Mouse (Mus musculus) regulatory T cell (primary cell): ENCODE data around the gene Il17d.

ENCODE experiments used
- in situ Hi-C: fragments of 300-600 bp; cut with MboI, MseI; formaldehyde crosslinking; loops from one replicate; pipeline ENCODE4 v1.15.1; 2025; ENCODE audit warnings: high pct_unique_total_duplicates

The Il17d gene

DNA sequence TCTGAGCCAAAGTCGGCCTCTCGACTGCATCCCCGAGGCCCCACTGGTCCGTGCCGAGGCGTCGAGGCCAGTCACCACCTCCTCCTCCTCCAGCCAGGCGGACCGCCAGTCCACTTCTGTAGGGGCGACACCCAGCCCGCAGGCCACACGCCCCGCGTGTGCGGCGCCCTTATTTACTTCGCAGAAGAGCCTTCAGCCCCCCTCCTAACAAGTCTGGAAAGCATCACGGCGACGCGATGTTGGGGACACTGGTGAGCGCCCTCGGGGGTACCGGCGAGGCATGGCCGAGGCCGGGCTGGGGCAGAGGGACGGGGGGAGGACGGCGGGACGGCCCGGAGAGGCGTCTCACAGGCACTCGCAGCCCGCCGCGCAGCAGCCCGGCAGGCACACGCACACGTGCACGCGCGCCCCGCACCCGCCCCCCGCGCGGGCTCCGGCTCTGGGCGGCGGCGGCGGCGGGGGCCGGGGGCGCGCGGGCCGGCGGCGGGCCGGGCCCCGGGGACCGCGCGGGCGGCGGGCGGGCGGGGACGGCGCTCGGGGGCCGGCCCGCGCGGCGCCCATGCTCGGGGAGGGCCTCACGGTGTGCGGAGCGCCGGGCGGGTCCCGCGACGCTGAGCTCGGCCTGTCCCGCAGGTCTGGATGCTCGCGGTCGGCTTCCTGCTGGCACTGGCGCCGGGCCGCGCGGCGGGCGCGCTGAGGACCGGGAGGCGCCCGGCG is at the start of gene Il17d:
Gene Il17d (plus strand): TSS at position 107 of the 717 bp plus-strand sequence.
- in situ Hi-C loops: no loop called here

DNA sequence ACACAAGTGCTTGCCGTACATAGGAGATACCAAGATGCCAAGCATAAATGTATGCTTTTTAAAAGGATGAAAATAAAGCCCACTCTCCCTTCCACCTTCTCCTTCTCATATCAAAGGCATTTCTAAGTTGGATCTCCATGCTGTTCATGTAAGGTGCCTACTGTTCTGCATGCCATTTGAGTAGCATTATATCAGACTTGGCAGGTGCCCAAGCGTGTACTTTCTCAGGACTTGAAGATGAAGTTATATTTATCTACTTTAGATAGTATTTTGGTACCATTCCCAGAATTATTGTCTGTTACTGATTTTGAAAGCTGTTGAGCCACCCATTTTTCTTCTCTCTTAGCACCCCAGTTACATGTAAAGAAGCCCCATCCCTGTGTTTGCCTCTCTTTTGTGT is 49.5 kb upstream of the Il17d start:
- in situ Hi-C loops: no loop called here

DNA sequence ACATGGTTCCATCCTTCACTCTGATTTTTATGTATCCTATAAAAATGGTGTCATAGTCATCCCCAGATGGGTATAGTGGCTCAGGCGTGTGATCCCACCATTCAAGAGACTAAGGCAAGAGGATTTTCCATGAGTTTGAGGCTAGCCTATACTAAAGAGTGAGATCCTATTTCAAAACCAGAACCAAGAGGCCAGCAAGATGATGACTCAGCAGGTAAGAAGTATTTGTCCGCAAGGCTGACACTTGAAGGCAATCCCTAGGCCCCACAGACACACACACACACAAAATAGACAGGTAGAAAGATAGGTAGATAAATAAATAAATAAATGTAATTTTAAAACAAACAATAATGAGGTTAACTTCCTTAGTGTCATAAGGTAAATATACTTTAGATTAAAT is 42.3 kb upstream of the Il17d start:
- in situ Hi-C loops: loop anchor here (10.0 kb wide), 1 partner anchor 1733 kb away; no protein-coding TSS in a partner anchor

DNA sequence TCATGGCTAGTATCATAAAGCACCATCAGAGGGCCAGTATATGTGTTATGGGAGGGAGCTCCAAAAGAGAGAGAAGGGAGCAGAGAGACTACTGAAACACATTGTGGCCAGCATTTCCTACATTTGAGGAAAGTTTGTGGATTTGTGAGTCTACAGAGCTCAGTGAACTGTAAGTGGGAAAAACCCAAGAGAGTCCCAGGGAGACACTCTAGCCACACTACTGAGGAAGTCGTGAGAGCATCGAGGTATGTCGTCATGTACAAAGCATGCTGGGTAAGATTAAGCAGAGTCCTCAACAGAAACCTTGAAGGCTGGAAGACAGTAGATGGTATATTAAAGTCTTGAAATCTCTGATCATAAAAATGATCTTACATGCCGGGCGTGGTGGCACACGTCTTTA is 40.4 kb upstream of the Il17d start:
- in situ Hi-C loops: loop anchor here (10.0 kb wide), 1 partner anchor 1731 kb away; no protein-coding TSS in a partner anchor

DNA sequence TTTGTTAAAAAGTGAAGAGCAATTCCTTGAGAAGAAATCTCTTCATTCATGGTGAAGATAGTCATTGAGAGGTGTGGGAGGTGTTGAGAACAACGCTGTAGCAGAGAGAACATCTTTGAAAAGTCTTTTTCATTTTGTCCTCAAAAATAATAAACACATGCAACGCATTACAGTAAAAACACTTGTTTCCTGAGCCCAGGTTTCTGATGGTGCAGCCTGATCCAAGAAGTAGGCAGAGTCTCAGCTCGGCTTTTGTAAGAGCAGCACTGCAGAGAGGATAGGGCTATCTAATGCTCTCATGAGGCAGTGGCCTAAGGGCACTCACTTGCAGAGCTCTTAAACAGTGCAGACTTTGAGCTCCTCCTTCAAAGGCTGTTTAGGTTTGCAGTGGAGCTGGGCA is 34.9 kb upstream of the Il17d start:
- in situ Hi-C loops: loop anchor here (10.0 kb wide), 1 partner anchor 1725 kb away; no protein-coding TSS in a partner anchor

DNA sequence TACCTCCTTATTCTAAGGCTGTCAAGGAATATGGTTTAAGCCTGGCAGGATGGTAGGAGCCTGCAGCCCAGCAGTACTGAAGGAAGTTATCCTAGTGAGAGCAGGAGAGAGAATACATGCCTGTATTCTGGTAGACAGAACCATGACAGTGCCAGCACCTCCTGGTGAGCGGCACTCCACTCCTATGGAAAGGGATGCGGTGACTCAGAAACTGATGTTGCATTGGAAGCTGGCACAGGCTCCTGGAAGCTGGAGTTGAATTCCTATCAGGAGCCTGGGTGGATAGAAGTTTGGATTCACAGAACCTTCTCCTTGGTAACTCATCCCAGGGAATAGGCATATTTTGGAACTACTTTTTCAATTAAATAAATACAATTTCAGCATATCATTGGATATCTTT is 30.7 kb upstream of the Il17d start:
- in situ Hi-C loops: no loop called here

DNA sequence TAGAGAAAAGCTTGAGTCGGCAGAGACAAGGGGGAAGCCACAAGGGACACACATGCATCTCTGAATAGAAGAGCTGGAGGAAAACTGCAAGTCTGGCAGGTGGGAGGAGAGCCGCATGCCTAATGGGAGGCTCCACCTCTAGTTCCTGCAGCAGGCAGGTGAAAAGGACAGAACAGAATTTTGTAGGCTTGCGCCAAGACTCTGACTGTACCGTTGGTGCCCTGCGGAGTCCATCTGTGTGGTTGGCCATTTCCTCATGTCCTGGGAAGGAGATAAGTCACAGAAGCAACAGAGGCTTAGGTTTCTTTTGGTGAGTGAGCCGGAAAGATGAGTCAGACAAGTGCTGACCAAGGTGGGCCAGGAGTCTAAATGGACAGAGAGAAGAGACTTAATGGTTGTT is 20.8 kb upstream of the Il17d start:
- in situ Hi-C loops: no loop called here

DNA sequence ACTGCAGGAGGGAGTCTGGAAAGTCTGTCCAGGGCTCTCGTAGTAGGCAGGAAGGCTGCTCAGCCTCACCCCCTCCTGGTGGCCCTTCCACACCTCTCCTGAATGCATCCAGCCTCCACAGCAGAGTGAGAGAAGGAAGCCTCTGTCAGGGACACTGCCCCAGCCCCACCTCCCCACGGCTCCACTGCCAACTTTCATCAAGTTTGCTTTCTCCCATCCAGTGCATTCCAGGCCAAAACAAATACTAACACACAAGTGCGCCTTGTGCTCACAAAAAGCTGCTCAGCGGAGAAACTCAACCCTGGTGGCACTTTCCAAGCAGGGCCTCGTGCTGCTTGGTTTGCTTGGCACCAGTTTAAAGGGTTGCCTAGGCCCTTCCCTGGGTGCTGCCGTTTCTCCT is 15.0 kb upstream of the Il17d start:
- in situ Hi-C loops: no loop called here

DNA sequence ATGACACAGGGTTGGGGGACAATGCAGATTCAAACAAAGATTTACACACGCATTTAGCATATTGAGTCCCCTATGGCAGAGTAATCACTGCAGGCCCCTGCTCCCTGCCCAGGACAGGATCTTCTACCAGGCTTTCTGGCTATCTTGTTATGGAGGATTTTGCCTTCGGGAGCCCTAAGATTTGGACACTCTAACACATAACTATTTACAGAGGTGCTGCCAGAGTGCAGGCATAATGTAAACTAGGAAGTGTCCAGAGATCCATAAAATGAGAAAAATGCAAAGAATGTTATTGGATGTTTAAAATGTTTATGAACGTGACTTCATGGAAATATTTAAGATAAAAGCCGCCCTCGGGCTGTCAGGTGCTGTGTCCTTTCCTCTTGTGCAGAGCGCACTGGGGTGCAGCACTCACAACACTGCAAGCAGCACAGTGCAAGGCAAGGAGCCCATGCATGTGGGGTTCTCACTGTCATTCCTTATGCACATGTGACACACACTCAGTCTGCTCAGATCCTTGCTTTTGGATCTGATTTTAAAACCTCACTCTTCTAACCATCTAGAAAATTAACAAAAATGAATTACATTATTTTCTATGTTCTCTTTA is 9.3 kb upstream of the Il17d start:
- in situ Hi-C loops: no loop called here

DNA sequence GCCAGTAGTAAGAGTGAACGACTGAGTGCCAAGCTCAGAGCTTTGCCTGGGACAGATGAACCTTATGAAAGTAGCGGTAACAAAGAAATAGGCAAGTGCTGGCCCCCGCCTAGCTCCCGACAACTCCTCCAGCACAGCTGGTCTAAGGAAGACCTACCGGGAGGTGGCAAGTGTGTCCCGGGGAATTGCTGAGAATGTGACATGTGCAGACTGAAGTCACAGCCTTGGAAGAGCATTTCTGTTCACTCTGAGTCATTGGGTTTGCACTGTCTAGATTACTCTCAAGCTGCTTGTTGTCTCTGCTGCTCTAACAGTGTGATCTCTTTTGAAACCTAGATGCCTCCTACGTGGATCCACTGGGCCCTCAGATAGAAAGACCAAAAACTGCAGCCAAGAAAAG is 7.6 kb upstream of the Il17d start:
- in situ Hi-C loops: no loop called here

DNA sequence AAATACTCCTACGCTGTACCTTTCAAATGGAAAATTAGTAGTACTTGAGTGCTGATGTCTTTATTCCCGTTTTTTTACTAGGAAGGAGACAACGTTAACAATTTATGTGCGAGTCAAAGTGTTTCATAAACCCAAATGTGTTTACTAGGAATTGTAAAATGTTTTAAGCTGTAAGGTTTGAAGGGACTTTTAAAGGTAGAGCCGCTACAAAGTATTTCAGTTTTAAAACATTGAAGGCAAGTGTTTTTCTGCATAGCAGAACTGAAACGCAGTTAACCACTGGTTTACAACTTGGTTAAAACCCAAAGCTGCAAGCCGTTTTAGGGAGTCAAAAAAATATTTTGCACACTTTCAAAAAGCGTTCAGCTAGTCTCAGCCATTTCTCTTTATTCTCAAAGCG is 815 bp upstream of the Il17d start:
- in situ Hi-C loops: no loop called here

DNA sequence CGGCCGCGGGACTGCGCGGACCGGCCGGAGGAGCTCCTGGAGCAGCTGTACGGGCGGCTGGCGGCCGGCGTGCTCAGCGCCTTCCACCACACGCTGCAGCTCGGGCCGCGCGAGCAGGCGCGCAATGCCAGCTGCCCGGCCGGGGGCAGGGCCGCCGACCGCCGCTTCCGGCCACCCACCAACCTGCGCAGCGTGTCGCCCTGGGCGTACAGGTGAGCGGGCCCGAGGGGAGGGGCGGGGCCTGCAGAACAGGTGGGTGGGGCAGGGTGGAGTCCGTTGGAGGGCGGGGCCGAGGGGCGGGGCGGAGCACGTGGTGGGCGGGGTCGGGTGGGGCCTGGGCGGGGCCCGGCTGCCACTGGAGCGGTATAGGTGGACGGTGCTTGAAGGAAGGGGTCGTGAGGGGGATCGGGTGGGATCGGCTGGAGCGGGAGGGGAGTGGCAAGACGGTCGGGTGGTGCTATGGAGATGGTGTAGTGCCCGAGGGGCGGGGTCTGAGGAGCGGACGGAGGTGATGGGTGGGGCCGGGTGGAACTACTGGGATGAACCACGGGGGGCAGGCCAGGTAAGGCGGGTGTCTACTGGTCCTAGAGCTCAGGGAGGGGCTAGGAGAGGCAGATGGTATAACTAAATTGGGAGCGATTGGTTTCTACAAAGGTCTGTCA is 942 bp downstream of the Il17d start:
- in situ Hi-C loops: no loop called here

DNA sequence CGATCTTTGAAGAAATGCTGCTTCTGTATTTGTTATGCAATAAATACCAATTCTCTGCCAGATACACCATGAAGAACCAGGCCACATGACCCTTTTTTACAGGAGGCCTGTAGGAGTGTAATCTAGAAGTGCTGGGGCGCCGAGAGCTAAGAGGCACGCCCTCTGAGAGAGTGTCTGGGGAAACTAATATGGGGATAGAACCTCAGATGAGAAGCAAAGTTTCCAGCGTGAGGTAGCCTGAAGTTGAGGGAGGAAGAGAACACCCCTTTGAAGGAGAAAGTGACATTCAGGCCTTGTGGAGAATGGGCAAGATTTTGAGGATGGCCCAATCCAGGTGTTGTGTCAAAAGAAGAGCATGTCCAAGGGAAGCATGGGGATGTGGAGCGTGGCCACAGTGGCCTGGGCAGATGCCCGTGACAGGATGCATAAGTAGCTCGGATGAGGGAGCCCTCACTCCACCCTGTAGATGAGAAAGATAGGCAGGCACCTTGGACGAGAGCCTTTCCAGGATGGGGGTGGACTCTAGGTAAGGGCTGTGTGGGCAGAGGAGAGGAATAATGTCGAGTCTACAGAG is 1.6 kb downstream of the Il17d start:
- in situ Hi-C loops: no loop called here

DNA sequence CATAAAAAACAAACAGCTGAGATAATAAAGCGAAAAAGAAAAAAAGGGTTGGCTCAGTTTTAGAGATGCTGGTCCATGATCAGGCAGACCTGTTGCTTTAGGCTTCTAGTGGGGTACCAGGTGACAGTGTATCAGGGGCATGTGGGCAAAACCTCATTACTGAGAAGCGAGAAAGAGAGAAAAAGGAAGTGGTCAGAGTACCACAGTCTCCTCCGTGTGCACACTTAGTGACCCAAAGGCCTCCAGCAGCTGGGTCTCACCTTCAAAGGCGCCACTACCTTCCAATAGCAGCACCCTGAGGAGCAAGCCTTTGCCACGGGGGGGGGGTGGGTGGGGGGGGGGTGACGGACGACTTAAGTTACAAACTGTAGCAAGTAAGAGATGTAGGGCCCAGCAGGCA is 2.5 kb downstream of the Il17d start:
- in situ Hi-C loops: no loop called here

DNA sequence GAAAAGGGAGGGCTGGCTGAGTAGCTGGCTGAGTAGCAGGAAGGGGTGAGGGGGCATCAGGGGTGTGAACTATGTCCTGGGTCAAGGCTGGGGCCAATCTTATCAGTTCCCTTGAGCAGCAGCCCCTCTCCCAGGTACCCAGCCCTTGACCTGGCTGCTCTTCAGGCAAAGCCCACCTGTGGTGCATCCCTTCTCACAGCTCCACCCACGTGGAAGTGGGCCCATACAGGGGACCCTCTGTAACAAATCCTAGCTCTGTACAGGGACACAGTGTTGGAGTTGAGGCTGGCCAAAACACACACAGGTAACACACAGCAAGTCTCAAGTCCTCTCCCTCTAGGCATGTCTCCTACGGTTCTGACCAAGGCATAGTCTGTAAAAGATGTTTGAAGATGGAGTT is 3.0 kb downstream of the Il17d start:
- in situ Hi-C loops: no loop called here

DNA sequence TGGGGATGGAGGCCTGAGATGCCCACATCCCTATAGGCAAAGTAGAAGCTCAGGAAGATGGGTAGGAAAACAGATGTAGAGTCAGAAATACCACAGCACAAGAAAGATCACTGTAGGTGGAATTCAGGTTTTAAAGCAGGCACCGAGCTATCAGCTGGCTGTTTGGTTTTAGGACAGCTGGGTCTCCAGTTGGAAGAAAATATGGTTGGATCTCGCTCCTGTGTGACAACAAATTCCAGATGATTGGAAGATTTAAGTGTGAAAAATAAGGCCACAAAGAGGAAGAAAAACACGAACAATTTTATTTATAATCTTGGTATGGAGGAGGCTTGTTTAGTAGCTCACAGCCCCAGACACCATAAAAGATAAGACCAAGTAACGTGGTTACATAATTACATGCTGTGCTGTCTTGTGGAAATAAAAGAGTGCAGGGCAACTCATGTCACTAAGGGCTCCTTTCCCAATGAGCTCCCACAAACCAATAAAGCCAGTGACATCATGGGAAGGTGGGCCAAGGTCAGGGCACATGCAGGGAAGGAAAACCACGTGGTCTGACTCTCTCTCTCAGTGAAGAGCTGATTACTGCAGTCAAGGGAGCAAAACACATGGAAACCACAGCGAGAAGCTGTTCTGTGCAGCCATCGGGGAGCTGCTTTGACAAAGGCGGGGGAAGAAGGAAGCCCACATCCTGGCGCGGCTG is 4.7 kb downstream of the Il17d start:
- in situ Hi-C loops: no loop called here

DNA sequence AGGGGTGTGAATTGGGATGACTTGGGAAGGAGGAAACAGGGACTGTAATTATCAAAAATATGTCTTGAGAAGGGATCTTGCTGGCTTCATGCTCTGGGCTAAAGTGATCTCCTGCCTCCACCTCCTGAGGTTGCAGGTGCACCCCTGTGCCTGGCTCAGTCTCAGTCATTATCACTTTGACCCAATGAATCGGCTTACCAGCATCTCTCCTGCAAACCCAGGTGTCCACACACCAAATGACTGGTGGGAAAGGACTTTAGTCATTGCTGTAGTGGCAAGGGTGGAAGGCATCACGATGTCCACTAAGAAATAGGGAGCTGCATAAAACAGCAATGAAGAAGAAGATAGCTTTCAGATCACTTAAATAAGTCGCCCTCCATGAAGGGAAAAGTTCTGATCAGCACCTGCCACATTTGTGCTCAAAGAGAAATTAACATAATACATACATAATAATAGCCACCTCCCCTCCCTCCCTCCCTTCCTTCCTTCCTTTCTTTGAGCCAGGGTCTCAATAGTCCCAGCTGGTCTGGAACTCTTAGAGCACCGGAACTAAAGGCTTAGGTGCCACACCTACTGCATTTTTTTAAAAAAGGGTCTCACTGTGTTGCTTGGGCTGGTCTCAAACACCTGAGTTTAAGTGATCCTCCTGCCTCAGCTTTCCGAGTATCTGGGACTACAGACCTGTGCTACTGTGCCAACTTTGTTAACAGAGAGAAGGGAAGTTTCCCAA is 5.4 kb downstream of the Il17d start:
- in situ Hi-C loops: no loop called here

DNA sequence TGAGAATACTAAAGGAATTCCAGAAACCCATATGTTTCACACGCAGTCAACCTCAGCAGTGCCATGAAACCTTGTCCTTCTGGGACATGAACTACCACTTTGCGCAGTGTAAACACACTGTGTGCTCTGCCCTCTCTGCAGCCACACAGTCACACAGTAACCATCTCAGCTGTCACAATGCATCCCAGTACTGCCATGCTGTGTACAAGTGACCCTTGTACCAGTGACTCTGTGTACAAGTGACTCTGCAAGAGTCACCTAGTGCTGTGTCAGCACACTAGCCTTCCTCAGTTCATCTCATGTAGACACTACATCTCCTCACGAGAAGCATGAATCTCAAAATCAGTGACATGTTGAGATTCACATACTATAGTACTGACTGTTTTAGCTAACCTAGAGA is 8.0 kb downstream of the Il17d start:
- in situ Hi-C loops: no loop called here

DNA sequence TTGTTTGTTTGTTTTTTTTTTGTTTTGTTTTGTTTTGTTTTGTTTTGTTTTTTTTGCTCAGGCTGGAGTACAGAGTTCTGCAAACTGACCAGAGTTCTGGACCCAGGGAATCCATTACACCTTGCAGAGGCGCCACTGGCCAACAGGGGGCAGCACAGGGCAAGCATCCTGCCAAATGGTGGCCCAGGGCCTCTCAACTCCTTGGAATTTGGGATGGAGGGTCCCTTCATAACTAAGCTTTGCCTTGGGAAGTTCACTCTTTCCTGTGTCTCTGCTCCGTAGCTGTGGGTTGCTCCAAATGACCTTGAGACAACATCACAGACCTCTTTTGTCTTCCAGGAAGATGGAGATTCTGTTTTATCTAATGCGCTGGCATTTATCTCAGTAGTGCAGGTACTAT is 8.6 kb downstream of the Il17d start:
- in situ Hi-C loops: no loop called here

DNA sequence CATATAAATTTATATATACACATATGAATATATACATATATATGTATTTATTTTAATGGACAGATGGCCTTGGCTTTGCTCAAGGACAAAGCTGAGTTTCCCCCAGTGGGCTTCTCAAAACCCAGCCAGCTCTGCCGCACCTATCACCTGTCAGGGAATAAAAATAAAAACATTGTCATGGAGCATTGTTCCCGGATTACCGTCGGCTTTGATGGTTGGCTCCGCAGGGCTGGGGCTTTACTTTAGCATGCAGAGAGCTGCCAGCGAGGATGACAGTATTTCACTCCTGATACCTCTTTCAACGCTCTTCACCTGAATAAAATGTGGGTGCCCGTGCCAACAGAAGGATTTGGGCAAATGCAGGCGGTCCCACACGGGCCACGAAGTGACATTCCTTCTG is 9.3 kb downstream of the Il17d start:
- in situ Hi-C loops: no loop called here

DNA sequence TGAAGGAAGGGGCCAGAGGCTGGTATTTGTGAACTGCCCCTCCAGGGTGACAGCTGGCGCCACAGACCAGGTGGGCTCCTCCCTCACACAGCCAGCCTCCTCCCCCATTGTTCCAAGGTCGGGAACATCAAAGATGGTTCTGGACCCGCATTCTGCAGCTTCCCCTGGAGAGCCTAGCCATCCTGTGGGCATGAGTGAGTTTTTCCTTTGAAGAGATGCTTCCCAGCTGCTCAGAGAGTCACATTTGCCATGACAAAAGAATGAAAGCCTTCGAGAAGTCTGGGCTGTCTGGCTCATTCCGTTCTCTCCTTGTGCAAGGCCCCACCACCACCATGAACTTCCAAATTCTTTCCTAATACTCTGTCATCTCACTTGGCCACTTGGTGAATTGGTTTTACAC is 9.8 kb downstream of the Il17d start:
- in situ Hi-C loops: no loop called here
